Mouse (Mus musculus) limb, embryonic 14.5 days (tissue): ENCODE measurements at regions not wholly inside any gene's neighbourhood (a gene's known extent, or its start where the extent isn't known, plus 50 kb on each side); places are given as distances from the start of the nearest gene placed in this dataset.
A peak's percentile ranks its signal among the peaks of the same experiment; 100 is the strongest.

ENCODE experiments used
- ATAC-seq: fragments of 200-750 bp; cut with Nextera tagmentation; 2 replicates; pipeline ENCODE4 v1.8.0; 2017; ENCODE audit warnings: low read depth, moderate number of reproducible peaks, moderate TSS enrichment; ENCODE audit not compliant: low FRiP score
- DNase-seq: peaks from one replicate; pipeline ENCODE4 v3.0.0-alpha.2; 2015; ENCODE audit warnings: low spot score
- H3K27ac ChIP-seq: fragments of 300-500 bp; sonication (generic); replicated peaks from 2 replicates; pipeline ENCODE4 v1.5.1; 2014; ENCODE audit warnings: low read depth, mild to moderate bottlenecking, low read length, moderate library complexity, mixed read lengths
- H3K27me3 ChIP-seq: fragments of 300-500 bp; sonication (generic); 2 replicates; pipeline ENCODE4 v1.6.1; 2014; ENCODE audit warnings: low read length, mixed read lengths; ENCODE audit not compliant: control insufficient read depth, insufficient read depth
- H3K36me3 ChIP-seq: fragments of 300-500 bp; sonication (generic); 2 replicates; pipeline ENCODE4 v1.6.1; 2014; ENCODE audit warnings: mild to moderate bottlenecking, low read length, moderate library complexity, mixed read lengths; ENCODE audit not compliant: control insufficient read depth, insufficient read depth
- H3K4me1 ChIP-seq: fragments of 300-500 bp; sonication (generic); 2 replicates; pipeline ENCODE4 v1.6.1; 2014; ENCODE audit warnings: antibody characterized with exemption, low read length, mixed read lengths; ENCODE audit not compliant: control insufficient read depth, insufficient read depth
- H3K4me2 ChIP-seq: fragments of 300-500 bp; sonication (generic); replicated peaks from 2 replicates; pipeline ENCODE4 v1.6.1; 2014; ENCODE audit warnings: low read depth, mild to moderate bottlenecking, low read length, moderate library complexity; ENCODE audit not compliant: severe bottlenecking
- H3K4me3 ChIP-seq: fragments of 300-500 bp; sonication (generic); replicated peaks from 2 replicates; pipeline ENCODE4 v1.5.1; 2014; ENCODE audit warnings: low read length
- H3K9ac ChIP-seq: fragments of 300-500 bp; sonication (generic); 2 replicates; pipeline ENCODE4 v1.6.1; 2014; ENCODE audit warnings: mild to moderate bottlenecking, low read depth, low read length, moderate library complexity; ENCODE audit not compliant: severe bottlenecking
- H3K9me3 ChIP-seq: fragments of 300-500 bp; sonication (generic); 2 replicates; pipeline ENCODE4 v1.6.1; 2016; ENCODE audit warnings: low read length; ENCODE audit not compliant: control insufficient read depth
- POLR2A ChIP-seq: fragments of 200-500 bp; IDR thresholded peaks from 2 replicates; pipeline ENCODE4 v1.8.0; 2012; ENCODE audit warnings: inconsistent platforms, mild to moderate bottlenecking, moderate library complexity, borderline replicate concordance; ENCODE audit not compliant: insufficient read depth, insufficient read length; ENCODE audit errors: extremely low read depth
- WGBS: fragments of 180-500 bp; shearing (Covaris S2); extraction: QIAGEN DNeasy Blood & Tissue Kit; methylation state at CpG from one replicate; pipeline ENCODE4 v1.1.7; 2014; 5-methylcytosine and 5-hydroxymethylcytosine counted together

DNA sequence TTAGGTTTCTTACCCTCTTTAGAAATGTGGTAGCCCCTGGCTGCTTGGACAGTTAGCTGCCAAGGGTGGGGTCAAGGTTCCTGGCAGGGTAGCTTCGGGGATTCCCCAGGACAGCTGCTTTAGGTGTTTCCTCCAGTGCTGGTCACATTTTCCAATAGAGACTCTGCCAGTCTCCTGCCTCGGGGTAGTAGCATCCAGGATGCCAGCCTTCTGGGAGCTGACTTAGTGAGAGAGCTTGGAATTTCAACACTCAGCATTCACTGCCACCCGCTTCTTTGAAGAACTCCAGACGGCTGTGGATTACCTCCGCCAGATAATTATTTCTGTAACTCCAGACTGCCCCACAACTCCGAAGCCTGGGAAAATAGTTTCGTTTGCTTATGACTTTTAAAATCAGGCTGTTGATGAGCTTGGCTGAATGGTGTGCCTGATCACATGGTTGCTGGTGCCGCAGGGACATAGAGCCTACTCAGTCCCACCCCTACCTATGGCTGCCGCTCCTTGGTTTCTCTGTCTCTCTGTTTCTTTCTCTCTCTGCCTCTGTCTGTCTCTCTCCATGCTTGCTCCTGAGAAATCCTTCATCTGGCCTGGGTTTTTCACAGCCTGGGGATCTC, 724.2 kb upstream of the Car8 start:
- Histone ChIP-seq H3K36me3 (no peaks in the 10 kb centered on the region), H3K4me3 (no peak overlapping the region), H3K27ac (no peak overlapping the region), H3K4me2 (no peak overlapping the region), H3K27me3 (no peaks in the 10 kb centered on the region), H3K4me1 (peaks cover under 1% of the 10 kb centered on the region; the same call in 1 of the 2 replicates), H3K9ac (no peak overlapping the region), H3K9me3 (no peaks in the 10 kb centered on the region)
- WGBS, result 36% methylated on average over 9 of the region's 9 CpGs
- DNase-seq, result no peak
- no peak for ATAC-seq
- no peak for TF ChIP-seq POLR2A

DNA sequence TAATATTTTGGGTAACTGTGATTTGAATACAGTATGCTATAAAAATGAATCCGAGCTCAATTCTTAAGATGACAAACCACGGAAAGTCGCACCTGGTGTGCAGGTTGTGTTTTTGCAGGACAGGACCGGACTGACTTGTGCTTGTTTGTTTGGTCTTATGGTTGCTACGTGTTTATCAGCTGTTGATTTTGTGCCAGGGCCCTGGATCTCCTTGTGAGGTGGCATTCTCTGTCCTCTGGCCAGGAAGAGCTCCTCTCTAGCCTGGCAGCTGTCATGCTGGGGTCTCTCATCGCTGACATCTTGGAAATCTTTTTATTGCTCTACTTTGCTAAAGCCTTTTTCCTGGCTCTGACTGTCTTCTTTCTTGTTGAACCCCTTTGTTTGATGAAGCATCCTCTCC, 723.0 kb upstream of the Car8 start:
- 80% methylated on average over 6 of the region's 6 CpGs for WGBS
- no peaks in the 10 kb centered on the region for H3K36me3 ChIP-seq
- H3K9ac ChIP-seq, result no peak overlapping the region
- no peak overlapping the region for H3K4me3 ChIP-seq
- no peak for TF ChIP-seq POLR2A
- ATAC-seq (no peak), DNase-seq (no peak)
- no peaks in the 10 kb centered on the region for H3K9me3 ChIP-seq
- no peak overlapping the region for H3K27ac ChIP-seq
- H3K4me1 ChIP-seq, result peaks cover 11% of the 10 kb centered on the region
- no peak overlapping the region for H3K4me2 ChIP-seq
- H3K27me3 ChIP-seq, result no peaks in the 10 kb centered on the region

DNA sequence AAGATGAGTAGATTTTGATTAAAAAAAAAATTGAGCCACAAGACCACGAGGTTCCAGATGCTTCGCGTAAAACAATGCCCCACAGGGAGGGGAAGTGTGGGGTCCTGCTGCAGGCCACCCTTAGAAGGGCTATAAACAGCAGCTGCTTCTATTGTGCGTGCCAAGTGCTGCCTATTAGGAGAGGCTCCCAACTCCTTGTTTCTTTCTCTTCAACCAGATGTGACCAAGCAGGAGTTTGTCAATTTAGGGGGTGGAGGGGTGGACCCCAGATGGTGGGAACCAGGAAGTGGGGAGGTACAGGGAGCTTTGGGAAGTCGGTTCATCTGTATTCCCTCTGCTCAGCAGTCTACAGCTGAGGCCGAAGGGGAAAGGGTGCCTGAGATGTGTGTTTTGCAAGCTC, 718.9 kb upstream of the Car8 start:
- no peak overlapping the region for H3K9ac ChIP-seq
- H3K27ac ChIP-seq, result no peak overlapping the region
- 4% methylated on average over 6 of the region's 6 CpGs for WGBS
- no peaks in the 10 kb centered on the region for H3K36me3 ChIP-seq
- peak; percentile 74 for DNase-seq
- peaks cover 34% of the 10 kb centered on the region for H3K4me1 ChIP-seq
- H3K4me3 ChIP-seq, result no peak overlapping the region
- no peaks in the 10 kb centered on the region for H3K9me3 ChIP-seq
- peak; percentile 70 for ATAC-seq
- no peaks in the 10 kb centered on the region for H3K27me3 ChIP-seq
- no peak overlapping the region for H3K4me2 ChIP-seq
- no peak for TF ChIP-seq POLR2A

DNA sequence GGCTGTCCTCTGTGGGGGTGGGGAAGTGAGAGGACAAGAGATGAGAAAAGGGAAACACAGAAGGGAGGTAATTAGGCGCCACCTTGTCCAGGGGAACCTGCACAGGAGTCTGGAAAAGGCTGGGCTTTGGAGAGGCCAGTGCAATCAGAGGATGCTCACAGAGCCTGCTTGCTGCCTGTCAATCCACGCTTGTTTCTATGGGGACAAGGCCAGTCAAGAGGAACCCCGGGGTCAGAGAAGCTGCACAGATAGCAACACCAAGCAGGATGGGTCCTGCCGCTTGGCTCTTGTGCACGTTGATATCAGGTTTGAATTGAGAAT, 718.1 kb upstream of the Car8 start:
- H3K36me3 ChIP-seq, result no peaks in the 10 kb centered on the region
- H3K4me1 ChIP-seq, result peaks cover 34% of the 10 kb centered on the region
- no peak overlapping the region for H3K27ac ChIP-seq
- no peak for TF ChIP-seq POLR2A
- ATAC-seq (no peak), DNase-seq (no peak)
- WGBS, result 71% methylated on average over 5 of the region's 5 CpGs
- H3K9ac ChIP-seq, result no peak overlapping the region
- H3K9me3 ChIP-seq, result no peaks in the 10 kb centered on the region
- no peaks in the 10 kb centered on the region for H3K27me3 ChIP-seq
- H3K4me3 ChIP-seq, result no peak overlapping the region
- H3K4me2 ChIP-seq, result no peak overlapping the region

DNA sequence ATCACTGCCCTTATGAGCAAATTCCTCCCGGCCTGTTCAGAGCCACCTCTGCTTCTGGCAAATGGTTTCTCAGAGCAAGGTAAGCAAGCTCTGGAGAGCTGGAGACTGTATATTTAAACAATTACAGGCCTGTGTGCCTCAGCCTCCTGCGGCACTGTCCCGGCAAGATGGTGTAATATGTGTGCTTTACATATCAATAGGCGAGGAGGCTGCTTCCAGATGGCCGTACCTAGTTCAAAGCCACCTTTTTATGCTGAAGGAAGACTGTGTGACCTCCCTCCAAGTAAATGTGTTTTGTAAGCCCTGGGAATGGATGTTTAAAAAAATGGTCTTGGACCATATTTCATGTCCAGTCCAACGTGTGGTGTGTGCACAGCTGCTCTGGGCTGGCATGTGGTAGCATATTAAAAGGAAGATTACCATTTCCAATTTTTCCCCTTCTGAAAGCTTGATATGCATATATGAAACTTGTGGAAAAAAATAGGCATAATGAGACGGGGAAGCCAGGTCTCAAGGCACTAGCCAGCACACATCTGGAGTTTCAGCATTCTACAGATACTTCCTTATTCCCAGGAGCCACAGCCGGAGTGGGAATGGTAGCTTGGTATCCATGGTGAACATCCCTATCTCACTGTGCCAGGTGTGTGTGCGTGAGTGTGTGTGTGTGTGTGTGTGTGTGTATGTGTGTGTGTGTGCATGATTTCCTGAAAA, 717.6 kb upstream of the Car8 start:
- no peak overlapping the region for H3K27ac ChIP-seq
- peak; percentile 21 for DNase-seq
- no peaks in the 10 kb centered on the region for H3K36me3 ChIP-seq
- WGBS, result 29% methylated on average over 9 of the region's 9 CpGs
- H3K4me1 ChIP-seq, result peaks cover 34% of the 10 kb centered on the region
- H3K9me3 ChIP-seq, result no peaks in the 10 kb centered on the region
- H3K4me2 ChIP-seq, result no peak overlapping the region
- no peaks in the 10 kb centered on the region for H3K27me3 ChIP-seq
- no peak overlapping the region for H3K4me3 ChIP-seq
- no peak overlapping the region for H3K9ac ChIP-seq
- no peak for ATAC-seq
- TF ChIP-seq POLR2A, result no peak

DNA sequence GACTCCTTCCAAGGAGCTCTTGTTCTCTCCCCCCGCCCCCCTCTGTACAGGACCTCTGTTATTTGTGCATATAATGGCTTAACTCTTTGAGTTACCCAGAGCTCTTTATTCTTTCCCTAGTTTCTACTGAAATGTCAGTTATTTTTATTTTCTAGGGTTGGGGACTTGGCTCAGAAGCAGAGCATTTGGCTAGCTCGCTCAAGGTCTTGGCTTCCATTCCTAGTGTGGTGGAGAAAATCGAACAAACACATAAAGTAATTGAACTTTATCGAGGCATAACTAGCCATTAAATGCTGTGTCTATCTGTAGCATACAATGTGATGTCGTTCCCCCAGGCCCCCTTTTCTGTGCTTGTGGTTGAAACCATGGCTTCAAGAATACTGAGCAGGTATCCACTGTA, 716.5 kb upstream of the Car8 start:
- Histone ChIP-seq H3K27ac (no peak overlapping the region), H3K4me3 (no peak overlapping the region), H3K27me3 (no peaks in the 10 kb centered on the region), H3K9ac (no peak overlapping the region), H3K36me3 (no peaks in the 10 kb centered on the region), H3K4me2 (no peak overlapping the region), H3K9me3 (no peaks in the 10 kb centered on the region), H3K4me1 (peaks cover 34% of the 10 kb centered on the region)
- 82% methylated on average over 5 of the region's 5 CpGs for WGBS
- no peak for DNase-seq
- no peak for ATAC-seq
- no peak for TF ChIP-seq POLR2A
